Mouse (Mus musculus): ENCODE measurements around the gene Chkb. TPM values are rescaled to one million over a fixed set of nuclear protein-coding genes. Genes with fewer than 3 reads are reported as not detected.

Chkb gene
- polyA plus RNA-seq (2014; fragmentation: Illumina TruSeq; extraction: RNeasy Lipid Tissue Mini Kit (QIAGEN cat#74804); ENCODE audit: low read depth, low replicate concordance): 30.0 TPM

GRCm38 (mm10) chr15:89429352-89430221 is at the start of gene Chkb, which contains the start of the genes C730034F03Rik and Gm44502:
Gene Chkb, minus strand, starts transcription at chr15:89429908.
Gene C730034F03Rik, plus strand, starts transcription at chr15:89429589.
Gene Gm44502, minus strand, starts transcription at chr15:89429696.

DNA sequence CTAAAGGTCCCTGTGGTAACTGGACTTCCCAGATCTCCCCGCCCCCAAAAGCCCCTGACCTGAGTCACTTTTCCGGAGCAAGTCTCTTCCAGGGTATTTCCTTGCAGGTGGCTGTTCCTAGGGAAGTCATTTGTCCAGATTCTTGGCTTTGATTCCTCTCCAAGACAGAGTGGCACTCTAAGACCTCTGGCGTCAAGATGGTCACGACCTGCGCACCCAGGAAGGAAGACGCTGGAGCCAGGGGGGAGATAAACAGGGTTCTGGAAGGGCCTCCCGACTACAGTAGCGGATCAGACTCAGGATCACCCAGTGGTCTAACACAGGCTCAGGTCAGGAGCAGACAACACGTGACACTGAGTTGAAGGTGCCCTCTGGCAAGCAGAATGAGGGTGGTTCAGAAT is 47.4 kb upstream of the Chkb start, which contains the start of gene Arsa:
Arsa (minus strand) TSS at position 335 of the 401 bp plus-strand sequence.

DNA sequence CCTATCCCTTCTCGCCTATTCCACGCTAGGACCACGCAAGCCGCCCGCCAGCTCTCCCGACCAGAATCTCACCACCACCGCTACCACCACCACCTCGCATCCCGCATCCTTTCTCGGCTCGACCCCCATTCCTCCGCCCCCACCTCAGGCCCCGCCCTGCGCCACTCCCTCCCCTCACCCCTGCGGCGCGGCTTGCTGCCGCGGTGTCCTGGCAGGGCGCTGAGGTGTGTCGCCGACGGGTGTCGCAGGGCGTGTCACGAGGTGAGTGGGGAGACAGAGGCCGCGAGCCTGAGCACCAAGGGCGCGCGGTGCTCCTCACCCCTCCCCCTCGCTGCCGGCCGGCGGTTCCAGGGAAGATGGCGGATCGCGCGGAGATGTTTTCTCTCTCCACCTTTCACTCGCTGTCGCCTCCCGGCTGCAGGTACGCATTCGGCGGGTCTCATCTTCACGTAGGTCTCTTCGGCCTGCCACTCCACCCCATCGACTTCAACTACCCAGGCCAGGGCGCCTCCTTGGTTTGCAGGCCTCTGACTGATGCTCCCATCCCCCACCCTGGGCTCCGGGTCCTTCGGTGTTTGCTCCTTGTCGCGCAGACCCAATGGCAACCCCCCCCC is 24.3 kb upstream of the Chkb start, which contains the start of gene Mapk8ip2:
Mapk8ip2 (plus strand) TSS at position 49 of the 614 bp plus-strand sequence.

GRCm38 (mm10) chr15:89425711-89426121 is 4.0 kb downstream of the Chkb start, which contains the start of gene Cpt1b:
Gene Cpt1b, minus strand, starts transcription at chr15:89425863.

DNA sequence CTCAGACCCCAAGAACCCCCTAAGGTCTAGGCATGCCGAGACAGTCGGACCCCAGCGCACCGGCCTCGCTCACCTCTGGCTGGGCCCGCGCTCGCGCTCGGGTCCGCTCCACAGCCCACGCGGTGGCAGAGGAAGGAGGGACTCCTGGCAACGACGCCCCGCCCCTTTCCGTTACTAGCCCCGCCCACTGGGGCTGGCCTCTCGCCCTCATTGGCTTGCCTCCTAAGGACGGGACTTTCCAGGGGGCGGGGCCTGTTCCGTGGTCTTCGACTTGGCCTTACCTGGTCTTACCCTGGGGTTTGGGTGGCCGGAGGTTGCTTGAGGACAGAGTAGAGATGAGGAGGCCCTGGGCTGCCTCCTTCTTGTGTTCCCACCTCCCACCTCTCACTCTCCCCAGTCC is 19.6 kb downstream of the Chkb start, which contains the start of gene Syce3:
Syce3 (minus strand) TSS at position 386 of the 400 bp plus-strand sequence.

DNA sequence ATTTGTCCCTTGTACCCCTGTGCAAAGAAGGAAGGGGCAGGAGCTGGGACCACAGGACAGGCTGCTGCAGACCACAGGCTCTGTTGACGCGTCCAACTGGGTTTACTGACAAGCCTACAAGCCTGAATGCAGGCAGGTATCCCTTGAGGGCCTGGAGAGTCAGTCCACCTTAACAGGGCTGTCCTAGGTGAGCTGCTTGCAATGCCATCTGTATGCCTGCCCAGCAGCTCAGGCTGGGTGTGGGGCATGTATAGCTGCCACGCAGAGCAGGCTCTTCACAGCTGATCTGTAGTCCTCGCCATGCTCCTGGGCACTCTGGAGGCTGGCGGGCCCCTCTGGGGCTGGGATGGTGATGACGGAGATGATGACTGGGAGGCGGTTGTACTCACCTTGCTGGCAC is 45.1 kb downstream of the Chkb start, which contains the start of gene Klhdc7b:
Klhdc7b (plus strand) TSS at position 301 of the 400 bp plus-strand sequence.

GRCm38 (mm10) chr15:89378831-89379401 is 50.8 kb downstream of the Chkb start, which contains the start of gene Odf3b:
Gene Odf3b, minus strand, starts transcription at chr15:89379282.

DNA sequence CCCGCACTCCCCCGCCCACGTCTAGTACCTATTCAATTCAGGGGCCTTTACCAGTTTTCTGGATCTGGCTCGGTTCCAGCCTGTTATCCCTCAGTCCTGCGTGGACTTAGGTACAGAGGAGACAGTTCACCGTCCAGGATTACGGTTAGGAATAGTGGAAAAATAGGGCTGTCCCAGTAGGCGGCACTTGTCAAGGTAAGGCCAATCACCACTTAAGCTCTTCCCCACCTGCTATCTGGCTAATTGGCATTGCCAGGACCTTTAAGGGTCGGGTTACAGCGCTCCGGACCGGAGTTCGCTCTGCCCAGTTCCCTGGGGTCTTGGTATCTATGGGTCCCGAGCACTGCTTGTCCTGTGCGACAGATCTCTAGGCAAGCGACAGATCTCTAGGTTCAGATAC is 52.8 kb downstream of the Chkb start, which contains the start of gene Tymp:
Tymp (minus strand) TSS at position 83 of the 400 bp plus-strand sequence.

Other genes starting within 250 kb of the Chkb start
- 4.9 TPM for gene Plxnb2, start 249.1 kb downstream of the Chkb start, polyA plus RNA-seq (2014; fragmentation: Illumina TruSeq; extraction: RNeasy Lipid Tissue Mini Kit (QIAGEN cat#74804); ENCODE audit: low read depth, low replicate concordance)
- gene Dennd6b, start 233.4 kb downstream of the Chkb start, polyA plus RNA-seq (2014; fragmentation: Illumina TruSeq; extraction: RNeasy Lipid Tissue Mini Kit (QIAGEN cat#74804); ENCODE audit: low read depth, low replicate concordance): 0.29 TPM
- gene Ppp6r2, start 218.4 kb downstream of the Chkb start, polyA plus RNA-seq (2014; fragmentation: Illumina TruSeq; extraction: RNeasy Lipid Tissue Mini Kit (QIAGEN cat#74804); ENCODE audit: low read depth, low replicate concordance): 12.2 TPM
- gene Sbf1, start 114.6 kb downstream of the Chkb start, polyA plus RNA-seq (2014; fragmentation: Illumina TruSeq; extraction: RNeasy Lipid Tissue Mini Kit (QIAGEN cat#74804); ENCODE audit: low read depth, low replicate concordance): 3.1 TPM
- gene Adm2, start 107.2 kb downstream of the Chkb start, polyA plus RNA-seq (2014; fragmentation: Illumina TruSeq; extraction: RNeasy Lipid Tissue Mini Kit (QIAGEN cat#74804); ENCODE audit: low read depth, low replicate concordance): not detected
- gene Miox, start 95.5 kb downstream of the Chkb start, polyA plus RNA-seq (2014; fragmentation: Illumina TruSeq; extraction: RNeasy Lipid Tissue Mini Kit (QIAGEN cat#74804); ENCODE audit: low read depth, low replicate concordance): not detected
- gene Lmf2, start 74.2 kb downstream of the Chkb start, polyA plus RNA-seq (2014; fragmentation: Illumina TruSeq; extraction: RNeasy Lipid Tissue Mini Kit (QIAGEN cat#74804); ENCODE audit: low read depth, low replicate concordance): 3.0 TPM
- gene Ncaph2, start 74.2 kb downstream of the Chkb start, polyA plus RNA-seq (2014; fragmentation: Illumina TruSeq; extraction: RNeasy Lipid Tissue Mini Kit (QIAGEN cat#74804); ENCODE audit: low read depth, low replicate concordance): 12.4 TPM
- gene Sco2, start 56.1 kb downstream of the Chkb start, polyA plus RNA-seq (2014; fragmentation: Illumina TruSeq; extraction: RNeasy Lipid Tissue Mini Kit (QIAGEN cat#74804); ENCODE audit: low read depth, low replicate concordance): 0.52 TPM
- gene Tymp, start 52.9 kb downstream of the Chkb start, polyA plus RNA-seq (2014; fragmentation: Illumina TruSeq; extraction: RNeasy Lipid Tissue Mini Kit (QIAGEN cat#74804); ENCODE audit: low read depth, low replicate concordance): not detected
- gene Odf3b, start 50.6 kb downstream of the Chkb start, polyA plus RNA-seq (2014; fragmentation: Illumina TruSeq; extraction: RNeasy Lipid Tissue Mini Kit (QIAGEN cat#74804); ENCODE audit: low read depth, low replicate concordance): not detected
- not detected for gene Klhdc7b, start 45.0 kb downstream of the Chkb start, polyA plus RNA-seq (2014; fragmentation: Illumina TruSeq; extraction: RNeasy Lipid Tissue Mini Kit (QIAGEN cat#74804); ENCODE audit: low read depth, low replicate concordance)
- not detected for gene Syce3, start 19.4 kb downstream of the Chkb start, polyA plus RNA-seq (2014; fragmentation: Illumina TruSeq; extraction: RNeasy Lipid Tissue Mini Kit (QIAGEN cat#74804); ENCODE audit: low read depth, low replicate concordance)
- 4.1 TPM for gene Cpt1b, start 4.0 kb downstream of the Chkb start, polyA plus RNA-seq (2014; fragmentation: Illumina TruSeq; extraction: RNeasy Lipid Tissue Mini Kit (QIAGEN cat#74804); ENCODE audit: low read depth, low replicate concordance)
- gene C730034F03Rik, start 319 bp downstream of the Chkb start, polyA plus RNA-seq (2014; fragmentation: Illumina TruSeq; extraction: RNeasy Lipid Tissue Mini Kit (QIAGEN cat#74804); ENCODE audit: low read depth, low replicate concordance): 0.47 TPM
- not detected for gene Gm44502, start 212 bp downstream of the Chkb start, polyA plus RNA-seq (2014; fragmentation: Illumina TruSeq; extraction: RNeasy Lipid Tissue Mini Kit (QIAGEN cat#74804); ENCODE audit: low read depth, low replicate concordance)
- gene Mapk8ip2, start 24.0 kb upstream of the Chkb start, polyA plus RNA-seq (2014; fragmentation: Illumina TruSeq; extraction: RNeasy Lipid Tissue Mini Kit (QIAGEN cat#74804); ENCODE audit: low read depth, low replicate concordance): 2.4 TPM
- gene Arsa, start 47.5 kb upstream of the Chkb start, polyA plus RNA-seq (2014; fragmentation: Illumina TruSeq; extraction: RNeasy Lipid Tissue Mini Kit (QIAGEN cat#74804); ENCODE audit: low read depth, low replicate concordance): 2.6 TPM
- 1.3 TPM for gene Shank3, start 69.7 kb upstream of the Chkb start, polyA plus RNA-seq (2014; fragmentation: Illumina TruSeq; extraction: RNeasy Lipid Tissue Mini Kit (QIAGEN cat#74804); ENCODE audit: low read depth, low replicate concordance)
- gene Acr, start 138.4 kb upstream of the Chkb start, polyA plus RNA-seq (2014; fragmentation: Illumina TruSeq; extraction: RNeasy Lipid Tissue Mini Kit (QIAGEN cat#74804); ENCODE audit: low read depth, low replicate concordance): not detected
- 6.4 TPM for gene Rabl2, start 162.0 kb upstream of the Chkb start, polyA plus RNA-seq (2014; fragmentation: Illumina TruSeq; extraction: RNeasy Lipid Tissue Mini Kit (QIAGEN cat#74804); ENCODE audit: low read depth, low replicate concordance)